Mouse (Mus musculus) limb, embryonic 14.5 days (tissue): ENCODE data around the gene Trim33. TPM values are rescaled to one million over a fixed set of nuclear protein-coding genes. Genes with fewer than 3 reads are reported as not detected.

Source experiments
- ATAC-seq: fragments of 200-750 bp; cut with Nextera tagmentation; 2 replicates; pipeline ENCODE4 v1.8.0; 2017; ENCODE audit warnings: low read depth, moderate number of reproducible peaks, moderate TSS enrichment; ENCODE audit not compliant: low FRiP score
- DNase-seq: peaks from one replicate; pipeline ENCODE4 v3.0.0-alpha.2; 2015; ENCODE audit warnings: low spot score
- H3K27ac ChIP-seq: fragments of 300-500 bp; sonication (generic); replicated peaks from 2 replicates; pipeline ENCODE4 v1.5.1; 2014; ENCODE audit warnings: low read depth, mild to moderate bottlenecking, low read length, moderate library complexity, mixed read lengths
- H3K27me3 ChIP-seq: fragments of 300-500 bp; sonication (generic); 2 replicates; pipeline ENCODE4 v1.6.1; 2014; ENCODE audit warnings: low read length, mixed read lengths; ENCODE audit not compliant: control insufficient read depth, insufficient read depth
- H3K36me3 ChIP-seq: fragments of 300-500 bp; sonication (generic); 2 replicates; pipeline ENCODE4 v1.6.1; 2014; ENCODE audit warnings: mild to moderate bottlenecking, low read length, moderate library complexity, mixed read lengths; ENCODE audit not compliant: control insufficient read depth, insufficient read depth
- H3K4me1 ChIP-seq: fragments of 300-500 bp; sonication (generic); 2 replicates; pipeline ENCODE4 v1.6.1; 2014; ENCODE audit warnings: antibody characterized with exemption, low read length, mixed read lengths; ENCODE audit not compliant: control insufficient read depth, insufficient read depth
- H3K4me2 ChIP-seq: fragments of 300-500 bp; sonication (generic); replicated peaks from 2 replicates; pipeline ENCODE4 v1.6.1; 2014; ENCODE audit warnings: low read depth, mild to moderate bottlenecking, low read length, moderate library complexity; ENCODE audit not compliant: severe bottlenecking
- H3K4me3 ChIP-seq: fragments of 300-500 bp; sonication (generic); replicated peaks from 2 replicates; pipeline ENCODE4 v1.5.1; 2014; ENCODE audit warnings: low read length
- H3K9ac ChIP-seq: fragments of 300-500 bp; sonication (generic); 2 replicates; pipeline ENCODE4 v1.6.1; 2014; ENCODE audit warnings: mild to moderate bottlenecking, low read depth, low read length, moderate library complexity; ENCODE audit not compliant: severe bottlenecking
- H3K9me3 ChIP-seq: fragments of 300-500 bp; sonication (generic); 2 replicates; pipeline ENCODE4 v1.6.1; 2016; ENCODE audit warnings: low read length; ENCODE audit not compliant: control insufficient read depth
- POLR2A ChIP-seq: fragments of 200-500 bp; IDR thresholded peaks from 2 replicates; pipeline ENCODE4 v1.8.0; 2012; ENCODE audit warnings: inconsistent platforms, mild to moderate bottlenecking, moderate library complexity, borderline replicate concordance; ENCODE audit not compliant: insufficient read depth, insufficient read length; ENCODE audit errors: extremely low read depth
- WGBS: fragments of 180-500 bp; shearing (Covaris S2); extraction: QIAGEN DNeasy Blood & Tissue Kit; methylation state at CpG from one replicate; pipeline ENCODE4 v1.1.7; 2014; 5-methylcytosine and 5-hydroxymethylcytosine counted together
- polyA plus RNA-seq, 2 experiments: library from polyadenylated mRNA; depleted of rRNA in 1 of 2; stranded (reverse) in 1 of 2; unstranded in 1 of 2; fragments of >200 nt; fragmentation: Nextera tagmentation in 1 of 2; extraction: Ambion mirVana in 1 of 2; gene quantifications; 2 replicates each; pipeline versions ENCODE4 v1.2.1 to v1.2.3; 2012 to 2014

The Trim33 gene
- polyA plus RNA-seq, 2 experiments = 20.3 to 21.3 TPM

DNA sequence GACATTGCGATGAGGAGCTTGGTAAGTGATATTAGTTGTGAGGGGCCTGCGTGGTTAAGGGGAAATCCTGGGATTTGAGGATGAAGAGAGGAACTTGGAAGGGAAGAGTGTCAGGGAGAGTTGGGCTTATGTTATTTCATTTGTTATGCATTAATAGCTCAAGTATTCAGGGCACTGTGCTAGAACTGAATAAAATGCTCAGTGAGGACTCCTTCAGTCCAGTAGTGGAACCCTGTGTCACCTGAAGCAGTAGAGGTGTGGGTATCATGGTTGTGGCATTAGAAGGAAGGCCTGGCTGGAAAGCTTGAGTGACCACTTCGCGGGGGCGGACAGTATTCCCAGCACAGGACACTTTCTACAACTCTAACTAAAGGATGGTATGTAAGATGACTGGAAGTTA is 1.8 kb downstream of the Trim33 start:
- DNase-seq (no peak), ATAC-seq (no peak)
- H3K36me3 ChIP-seq = peaks cover 7% of the 10 kb centered on the region; the same call in 1 of the 2 replicates
- peak overlapping the region; percentile 84 for H3K4me2 ChIP-seq
- H3K27me3 ChIP-seq = no peaks in the 10 kb centered on the region
- peaks cover 9% of the 10 kb centered on the region for H3K4me1 ChIP-seq
- 34% methylated on average over 5 of the region's 5 CpGs for WGBS
- no peak overlapping the region for H3K27ac ChIP-seq
- peak overlapping the region; percentile 100 for H3K4me3 ChIP-seq
- no peaks in the 10 kb centered on the region for H3K9me3 ChIP-seq
- H3K9ac ChIP-seq = peak overlapping the region; percentile 97
- TF ChIP-seq POLR2A = no peak

DNA sequence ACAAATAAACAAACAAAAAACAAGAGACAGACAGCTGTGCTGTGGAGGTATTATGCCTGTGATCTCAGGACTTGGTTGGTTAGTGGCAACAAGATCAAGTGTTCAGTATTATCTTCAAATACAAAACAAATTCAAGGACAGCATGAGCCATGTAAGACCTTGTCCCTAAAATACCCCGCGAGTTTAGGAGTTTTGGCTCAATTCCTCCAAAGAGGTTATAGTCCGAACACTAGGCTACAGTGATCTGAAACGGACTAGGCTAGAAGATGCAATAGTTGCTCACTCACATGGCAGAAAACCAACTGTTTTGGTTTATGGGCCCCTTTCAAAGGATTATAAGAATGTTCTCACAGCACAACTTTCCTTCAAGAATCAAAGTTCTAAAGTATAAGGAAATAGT is 9.7 kb downstream of the Trim33 start:
- no peak overlapping the region for H3K27ac ChIP-seq
- no peaks in the 10 kb centered on the region for H3K9me3 ChIP-seq
- ATAC-seq (no peak), DNase-seq (no peak)
- no peaks in the 10 kb centered on the region for H3K4me1 ChIP-seq
- H3K4me3 ChIP-seq = no peak overlapping the region
- no peaks in the 10 kb centered on the region for H3K27me3 ChIP-seq
- TF ChIP-seq POLR2A = no peak
- 86% methylated on average over 4 of the region's 4 CpGs for WGBS
- no peak overlapping the region for H3K9ac ChIP-seq
- 0 out of 2 replicates have a peak, but pooled peaks cover 2% of the 10 kb centered on the region for H3K36me3 ChIP-seq
- H3K4me2 ChIP-seq = no peak overlapping the region

DNA sequence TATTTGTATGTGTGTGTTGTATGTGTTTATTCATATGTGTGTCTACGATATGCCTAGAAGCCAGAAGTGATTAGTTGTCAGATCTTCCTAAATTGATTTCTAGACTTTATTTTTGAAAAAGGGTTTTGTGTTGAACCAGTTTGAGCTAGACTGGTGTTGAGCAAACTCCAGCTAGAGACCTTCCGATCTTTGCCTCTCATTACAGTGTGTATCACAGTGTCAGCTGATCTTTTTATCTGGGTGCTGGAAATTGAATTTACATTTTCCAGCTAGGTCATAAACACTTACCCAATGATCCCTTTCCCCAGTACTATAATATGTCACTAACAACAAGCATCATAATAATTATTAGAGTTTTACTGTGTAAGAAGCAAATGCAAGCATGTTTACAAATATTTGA is 12.0 kb downstream of the Trim33 start:
- H3K9ac ChIP-seq = no peak overlapping the region
- 97% methylated on average over 2 of the region's 2 CpGs for WGBS
- H3K36me3 ChIP-seq = 0 out of 2 replicates have a peak, but pooled peaks cover 2% of the 10 kb centered on the region
- no peaks in the 10 kb centered on the region for H3K27me3 ChIP-seq
- TF ChIP-seq POLR2A = no peak
- H3K4me3 ChIP-seq = no peak overlapping the region
- H3K27ac ChIP-seq = no peak overlapping the region
- H3K9me3 ChIP-seq = no peaks in the 10 kb centered on the region
- H3K4me2 ChIP-seq = no peak overlapping the region
- no peak for ATAC-seq
- no peak for DNase-seq
- H3K4me1 ChIP-seq = no peaks in the 10 kb centered on the region

DNA sequence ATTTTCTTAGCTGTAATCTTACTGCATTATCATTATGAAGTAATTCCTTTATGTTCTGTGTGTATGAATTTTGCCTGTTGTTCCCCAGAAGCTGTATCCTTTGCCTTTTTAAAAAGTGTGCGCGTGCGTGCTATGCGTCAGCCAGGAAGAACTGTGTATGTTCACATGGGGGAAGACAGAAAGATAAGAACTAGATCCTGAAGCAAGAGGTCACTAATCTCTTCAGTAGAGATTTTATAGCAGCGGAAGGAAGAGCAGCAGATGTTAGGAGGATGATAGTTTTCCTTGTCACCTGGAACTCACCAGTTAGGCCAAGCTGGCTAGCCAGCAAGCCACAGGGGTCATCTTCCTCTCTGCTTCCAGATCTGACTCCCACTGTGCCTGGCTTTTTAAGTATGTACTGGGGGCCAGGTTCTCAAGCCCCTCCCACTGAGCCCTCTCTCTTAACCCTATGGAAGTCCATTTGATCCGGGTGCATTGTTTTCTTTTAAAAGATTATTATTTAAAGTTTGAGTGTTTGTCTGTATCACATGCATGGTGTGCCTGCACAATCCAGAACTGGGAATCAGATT is 26.4 kb downstream of the Trim33 start:
- Histone ChIP-seq H3K27me3 (no peaks in the 10 kb centered on the region), H3K4me1 (no peaks in the 10 kb centered on the region), H3K4me3 (no peak overlapping the region), H3K27ac (no peak overlapping the region), H3K9ac (no peak overlapping the region), H3K9me3 (no peaks in the 10 kb centered on the region), H3K4me2 (no peak overlapping the region), H3K36me3 (no peaks in the 10 kb centered on the region)
- ATAC-seq (no peak), DNase-seq (no peak)
- WGBS = 83% methylated on average over 6 of the region's 6 CpGs
- no peak for TF ChIP-seq POLR2A

DNA sequence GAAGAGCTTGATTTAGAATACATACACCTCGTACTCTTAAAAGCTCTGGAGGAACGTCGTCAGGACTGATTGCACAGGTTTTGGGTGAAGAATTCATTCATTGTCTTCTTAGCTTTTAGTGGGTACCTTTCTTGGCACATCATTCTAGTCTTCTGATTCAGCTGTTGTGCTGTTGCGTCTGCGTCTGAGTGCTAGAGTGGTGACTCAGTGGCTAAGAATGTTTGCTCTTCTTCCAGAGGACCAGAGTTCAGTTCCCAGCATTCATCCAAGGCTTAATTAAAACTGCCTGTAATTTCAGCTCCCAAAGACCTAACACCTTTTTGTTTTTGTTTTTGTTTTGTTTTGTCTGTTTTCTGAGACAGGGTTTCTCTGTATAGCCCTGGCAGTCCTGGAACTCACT is 30.2 kb downstream of the Trim33 start:
- Histone ChIP-seq H3K4me2 (no peak overlapping the region), H3K4me1 (no peaks in the 10 kb centered on the region), H3K9ac (no peak overlapping the region), H3K4me3 (no peak overlapping the region), H3K27me3 (no peaks in the 10 kb centered on the region), H3K9me3 (no peaks in the 10 kb centered on the region), H3K27ac (no peak overlapping the region), H3K36me3 (peaks cover 11% of the 10 kb centered on the region; the same call in 1 of the 2 replicates)
- DNase-seq (no peak), ATAC-seq (no peak)
- 92% methylated on average over 5 of the region's 5 CpGs for WGBS
- TF ChIP-seq POLR2A = no peak

DNA sequence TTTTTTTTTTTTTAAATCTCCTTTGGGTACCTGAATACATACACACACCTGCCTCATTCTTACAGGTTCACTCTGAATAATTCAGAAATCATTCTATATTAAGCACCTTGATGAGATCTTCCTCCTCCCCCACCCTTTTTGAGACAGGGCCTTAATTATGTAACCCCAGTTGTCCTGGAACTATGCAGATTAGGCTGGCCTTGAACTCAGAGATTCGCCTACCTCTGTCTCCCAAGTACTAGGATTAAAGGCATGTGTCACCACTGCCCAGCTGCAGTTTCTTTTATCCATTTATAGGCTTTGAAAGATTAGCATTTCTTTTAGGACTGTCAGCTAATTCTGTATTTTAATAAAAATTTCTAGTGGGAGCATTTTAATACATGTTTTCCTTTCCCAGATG is 30.7 kb downstream of the Trim33 start:
- no peak overlapping the region for H3K27ac ChIP-seq
- no peaks in the 10 kb centered on the region for H3K9me3 ChIP-seq
- H3K36me3 ChIP-seq = peaks cover 11% of the 10 kb centered on the region; the same call in 1 of the 2 replicates
- no peaks in the 10 kb centered on the region for H3K27me3 ChIP-seq
- WGBS = 65% methylated on average over 1 of the region's 1 CpGs
- no peak overlapping the region for H3K4me3 ChIP-seq
- no peak overlapping the region for H3K4me2 ChIP-seq
- no peaks in the 10 kb centered on the region for H3K4me1 ChIP-seq
- TF ChIP-seq POLR2A = no peak
- H3K9ac ChIP-seq = no peak overlapping the region
- ATAC-seq (no peak), DNase-seq (no peak)
